Comparison of ENCODE assay signal across 9 mouse cellular contexts in the genomic region with DNA sequence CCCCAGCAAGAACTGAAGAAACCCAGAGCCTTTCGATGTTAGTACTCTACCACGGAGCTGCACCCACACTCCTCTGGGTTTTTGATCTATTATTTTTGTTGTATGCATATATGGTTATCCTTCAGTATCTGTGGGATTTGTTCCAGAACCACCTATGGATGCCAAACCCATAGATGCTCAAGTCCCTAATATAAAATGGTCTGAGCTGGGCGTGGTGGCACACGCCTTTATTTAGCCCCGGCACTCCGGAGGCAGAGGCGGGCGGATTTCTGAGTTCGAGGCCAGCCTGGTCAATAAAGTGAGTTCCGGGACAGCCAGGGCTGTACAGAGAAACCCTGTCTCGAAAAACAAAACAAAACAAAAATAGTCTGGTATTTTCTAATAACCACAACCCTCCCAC. TPM values are rescaled to one million over a fixed set of nuclear protein-coding genes. Genes with fewer than 3 reads are reported as not detected.
DNase-seq lines count a peak whose midpoint lies in the region; ATAC-seq and TF ChIP-seq lines count a peak whose summit lies in the region.
"Had no signal": no experiment of that assay in that cellular context is flagged by ENCODE, and none has a peak within 500 bp of the region (broad histone marks: within the 10 kb centered on the region; RNA-seq: fewer than 3 reads in every experiment).

No protein-coding gene starts in this region.

- peaks cover 49% of the 10 kb centered on the region for H3K36me3 ChIP-seq in lung, embryonic 15.5 days
- peaks cover 11% of the 10 kb centered on the region; the same call in 1 of the 2 replicates for H3K36me3 ChIP-seq in forebrain, embryonic 11.5 days (ENCODE audit: control insufficient read depth, insufficient read depth, low read length)
- peaks cover 53% of the 10 kb centered on the region for H3K36me3 ChIP-seq in limb, embryonic 15.5 days
- peaks cover 37% of the 10 kb centered on the region for H3K36me3 ChIP-seq in small intestine, adult 2 months (ENCODE audit: control insufficient read depth, insufficient read depth, low read length)

- peak overlapping the region; percentile 56 for H3K4me2 ChIP-seq in lung, embryonic 15.5 days
- H3K4me2 ChIP-seq in forebrain, embryonic 11.5 days (ENCODE audit: low read depth, low read length, severe bottlenecking), result peak overlapping the region; percentile 53
- peak overlapping the region; percentile 54 for H3K4me2 ChIP-seq in limb, embryonic 15.5 days

- peak overlapping the region; percentile 37; the same call in 1 of the 2 replicates for H3K9ac ChIP-seq in lung, embryonic 15.5 days
- peak overlapping the region; percentile 58; the same call in 1 of the 2 replicates for H3K9ac ChIP-seq in forebrain, embryonic 11.5 days (ENCODE audit: low read length)
- peak overlapping the region; percentile 37; the same call in 1 of the 2 replicates for H3K9ac ChIP-seq in limb, embryonic 15.5 days

- no peak for TF ChIP-seq POLR2A in small intestine, adult 2 months (IDR thresholded peaks at IDR 0.05; ENCODE audit: low read depth, low read length)

- no peaks in the 10 kb centered on the region for H3K9me3 ChIP-seq in lung, embryonic 15.5 days
- H3K9me3 ChIP-seq in forebrain, embryonic 11.5 days (ENCODE audit: control insufficient read depth, low read length), result no peaks in the 10 kb centered on the region
- H3K9me3 ChIP-seq in limb, embryonic 15.5 days, result no peaks in the 10 kb centered on the region

- DNase-seq in lung, postnatal 14 days, result no peak
- peak; percentile 50 for DNase-seq in forebrain, embryonic 11.5 days (ENCODE audit: low spot score)
- DNase-seq in retina, embryonic 14.5 days (ENCODE audit: low spot score), result no peak
- no peak for DNase-seq in layer of hippocampus, adult 8-10 months (ENCODE audit: low spot score in 2 of 2)
- DNase-seq in right cerebral cortex, postnatal 14 days, result no peak

- no peak for ATAC-seq in lung, embryonic 15.5 days (ENCODE audit: borderline replicate concordance, extremely low read depth, low FRiP score, low TSS enrichment)
- no peak; the same call in 1 of the 2 replicates for ATAC-seq in forebrain, embryonic 11.5 days (replicated peaks; ENCODE audit: low FRiP score)
- no peak for ATAC-seq in limb, embryonic 15.5 days (ENCODE audit: insufficient number of reproducible peaks, low FRiP score, low TSS enrichment, low read depth)

- peak overlapping the region; percentile 92 for H3K4me3 ChIP-seq in lung, embryonic 15.5 days
- H3K4me3 ChIP-seq in forebrain, embryonic 11.5 days (ENCODE audit: low read depth, low read length), result peak overlapping the region; percentile 100
- H3K4me3 ChIP-seq in limb, embryonic 15.5 days, result peak overlapping the region; percentile 100
- peak overlapping the region; percentile 19; the same call in 1 of the 2 replicates for H3K4me3 ChIP-seq in small intestine, adult 2 months (ENCODE audit: low read depth, low read length)

- TF ChIP-seq CTCF in small intestine, adult 2 months (IDR thresholded peaks at IDR 0.05; ENCODE audit: extremely low read depth, insufficient read length, insufficient replicate concordance, low read depth, low read length), result no peak

- peak overlapping the region; percentile 78 for H3K27ac ChIP-seq in lung, embryonic 15.5 days
- H3K27ac ChIP-seq in forebrain, embryonic 11.5 days (ENCODE audit: low read depth, low read length), result peak overlapping the region; percentile 60; the same call in 1 of the 2 replicates
- peak overlapping the region; percentile 88 for H3K27ac ChIP-seq in limb, embryonic 15.5 days
- 0 out of 2 replicates have a peak overlapping the region, but pooled peaks have one; percentile 61 for H3K27ac ChIP-seq in small intestine, adult 2 months (ENCODE audit: insufficient read depth, low read depth, low read length)

- peaks cover 18% of the 10 kb centered on the region for H3K4me1 ChIP-seq in lung, embryonic 15.5 days
- H3K4me1 ChIP-seq in forebrain, embryonic 11.5 days (replicated peaks; ENCODE audit: control insufficient read depth, insufficient read depth, low read length), result peaks cover 12% of the 10 kb centered on the region
- peaks cover 15% of the 10 kb centered on the region for H3K4me1 ChIP-seq in limb, embryonic 15.5 days
- peaks cover 9% of the 10 kb centered on the region; the same call in 1 of the 2 replicates for H3K4me1 ChIP-seq in small intestine, adult 2 months (ENCODE audit: control insufficient read depth, insufficient read depth, insufficient read length, low read length)

- no peaks in the 10 kb centered on the region for H3K27me3 ChIP-seq in lung, embryonic 15.5 days
- no peaks in the 10 kb centered on the region for H3K27me3 ChIP-seq in forebrain, embryonic 11.5 days (ENCODE audit: control insufficient read depth, insufficient read depth, low read length)
- no peaks in the 10 kb centered on the region for H3K27me3 ChIP-seq in limb, embryonic 15.5 days
- H3K27me3 ChIP-seq in small intestine, adult 2 months (ENCODE audit: control insufficient read depth, insufficient read depth, low read length), result no peaks in the 10 kb centered on the region

- 48% methylated on average over 11 of the region's 11 CpGs for WGBS in lung, embryonic 15.5 days
- WGBS in forebrain, embryonic 11.5 days, result 65% methylated on average over 11 of the region's 11 CpGs
- WGBS in limb, embryonic 15.5 days, result 53% methylated on average over 11 of the region's 11 CpGs
- 26% methylated on average over 11 of the region's 11 CpGs for WGBS in small intestine, adult 2 months

RNA-seq across cellular contexts. Expression of gene Rpsa, which starts 0.6 kb away (rescaled TPM):
- polyA plus RNA-seq in lung, embryonic 15.5 days (2015; fragmentation: Nextera tagmentation; extraction: Ambion mirVana), result 1,474 and 1,505 TPM in 2 replicates
- polyA plus RNA-seq in forebrain, embryonic 11.5 days (2014; fragmentation: Nextera tagmentation; extraction: Ambion mirVana), result 1,443 and 1,598 TPM in 2 replicates
- 1,290 and 1,462 TPM in 2 replicates for polyA plus RNA-seq in limb, embryonic 15.5 days (2015; fragmentation: Nextera tagmentation; extraction: Ambion mirVana)
- polyA plus RNA-seq in small intestine, adult 2 months (2012; rRNA removed), result 1,611 and 2,329 TPM in 2 replicates
- total RNA-seq in layer of hippocampus, adult 8-10 months (2022), result 100 to 1,000 TPM; 400 to 515 (median 436) TPM

RNA-seq across cellular contexts. Expression of gene Slc25a38, which starts 16.7 kb away (rescaled TPM):
- 31.1 and 34.5 TPM in 2 replicates for polyA plus RNA-seq in lung, embryonic 15.5 days (2015; fragmentation: Nextera tagmentation; extraction: Ambion mirVana)
- 33.7 and 38.1 TPM in 2 replicates for polyA plus RNA-seq in forebrain, embryonic 11.5 days (2014; fragmentation: Nextera tagmentation; extraction: Ambion mirVana)
- 27.4 and 30.2 TPM in 2 replicates for polyA plus RNA-seq in limb, embryonic 15.5 days (2015; fragmentation: Nextera tagmentation; extraction: Ambion mirVana)
- 15.0 and 29.4 TPM in 2 replicates for polyA plus RNA-seq in small intestine, adult 2 months (2012; rRNA removed)
- total RNA-seq in layer of hippocampus, adult 8-10 months (2022), result 10 to 100 TPM; 23.5 to 31.8 (median 26.7) TPM

RNA-seq across cellular contexts. Expression of gene Mobp, which starts 22.6 kb away (rescaled TPM):
- not detected in 2 replicates for polyA plus RNA-seq in lung, embryonic 15.5 days (2015; fragmentation: Nextera tagmentation; extraction: Ambion mirVana)
- polyA plus RNA-seq in forebrain, embryonic 11.5 days (2014; fragmentation: Nextera tagmentation; extraction: Ambion mirVana), result 1.9 and 3.2 TPM in 2 replicates
- polyA plus RNA-seq in limb, embryonic 15.5 days (2015; fragmentation: Nextera tagmentation; extraction: Ambion mirVana), result 0.18 and 0.24 TPM in 2 replicates
- not detected in 2 replicates for polyA plus RNA-seq in small intestine, adult 2 months (2012; rRNA removed)
- total RNA-seq in layer of hippocampus, adult 8-10 months (2022), result 100 to 1,000 TPM; 395 to 477 (median 422) TPM
- total RNA-seq: heart, postnatal 10 days had no signal

RNA-seq across cellular contexts. Expression of gene Ccr8, which starts 35.0 kb away (rescaled TPM):
- 0.36 and 0.79 TPM in 2 replicates for polyA plus RNA-seq in lung, embryonic 15.5 days (2015; fragmentation: Nextera tagmentation; extraction: Ambion mirVana)
- not detected in 2 replicates for polyA plus RNA-seq in forebrain, embryonic 11.5 days (2014; fragmentation: Nextera tagmentation; extraction: Ambion mirVana)
- 5.2 and 6.6 TPM in 2 replicates for polyA plus RNA-seq in limb, embryonic 15.5 days (2015; fragmentation: Nextera tagmentation; extraction: Ambion mirVana)
- polyA plus RNA-seq in small intestine, adult 2 months (2012; rRNA removed), result 0.18 and 0.25 TPM in 2 replicates
- not detected for total RNA-seq in layer of hippocampus, adult 8-10 months (2022)
- total RNA-seq: heart, postnatal 10 days had no signal

RNA-seq across cellular contexts. Expression of gene Cx3cr1, which starts 57.2 kb away (rescaled TPM):
- polyA plus RNA-seq in lung, embryonic 15.5 days (2015; fragmentation: Nextera tagmentation; extraction: Ambion mirVana), result 7.8 and 9.2 TPM in 2 replicates
- 3.7 and 3.9 TPM in 2 replicates for polyA plus RNA-seq in forebrain, embryonic 11.5 days (2014; fragmentation: Nextera tagmentation; extraction: Ambion mirVana)
- polyA plus RNA-seq in limb, embryonic 15.5 days (2015; fragmentation: Nextera tagmentation; extraction: Ambion mirVana), result 15.1 and 16.0 TPM in 2 replicates
- polyA plus RNA-seq in small intestine, adult 2 months (2012; rRNA removed), result 3.9 and 4.3 TPM in 2 replicates
- total RNA-seq in layer of hippocampus, adult 8-10 months (2022), result 100 to 1,000 TPM in 2 of 4 experiments, 10 to 100 TPM in 2; 28.2 to 108 (median 66.4) TPM

Comparison
In these comparisons a context has a peak if more than half of its experiments do, and no peak if none do; other contexts are left out.
1. H3K4me3 ChIP-seq: peak in every context shown above with its lines; median percentile 100 in forebrain, embryonic 11.5 days; 100 in limb, embryonic 15.5 days; 92 in lung, embryonic 15.5 days; 19 in small intestine, adult 2 months.